Mouse (Mus musculus): ENCODE measurements around the gene Angel1. TPM values are rescaled to one million over a fixed set of nuclear protein-coding genes. Genes with fewer than 3 reads are reported as not detected.

Angel1 gene
- 1 to 10 TPM; 8.3 to 8.8 TPM for total RNA-seq (2021)
- long read RNA-seq, experiment 1, transcript Angel1-201 (10 exons, 3,850 nt): major isoform, 5 of 8 reads
- long read RNA-seq, experiment 1, partial matches to known transcripts: 1 of 8 reads
- long read RNA-seq, experiment 1, other reads (novel, unspliced or antisense): 2 of 8 reads
- long read RNA-seq, experiment 2, transcript Angel1-201 (10 exons, 3,850 nt): major isoform, 8 of 14 reads
- long read RNA-seq, experiment 2, partial matches to known transcripts: 1 of 14 reads
- long read RNA-seq, experiment 2, other reads (novel, unspliced or antisense): 4 of 14 reads

DNA sequence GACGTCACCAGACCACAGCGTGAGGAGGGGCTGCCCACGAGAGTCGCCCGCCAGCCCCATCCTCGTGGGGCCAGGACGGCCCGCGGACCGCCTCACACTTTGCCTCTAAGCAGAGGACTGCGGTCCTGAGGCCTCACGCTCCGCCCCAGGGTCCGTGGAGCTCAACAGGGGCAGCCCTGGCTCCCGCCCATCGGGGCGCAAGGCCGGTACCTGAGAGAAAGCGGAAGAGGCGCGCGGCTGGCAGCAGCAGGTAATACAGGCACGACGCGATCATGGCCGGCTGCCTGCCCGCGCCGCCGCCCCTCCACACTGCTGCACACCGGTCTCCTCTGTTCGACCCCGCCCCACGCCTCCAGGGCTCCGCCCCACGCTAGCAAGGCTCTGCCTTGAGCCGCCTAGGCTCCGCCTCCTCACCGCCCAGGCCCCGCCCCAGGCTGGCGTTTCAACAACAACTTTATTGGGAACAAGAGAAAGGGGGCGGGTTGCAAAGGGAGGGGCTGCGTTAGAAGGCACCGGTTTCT is at the start of gene Angel1:
Angel1 (minus strand) TSS at position 341 of the 521 bp plus-strand sequence.
- DNase-seq (ENCODE audit: low spot score in 2 of 2): peak; percentile 94 to 96
- intact Hi-C loops (cut with DNase I): no loop called here

DNA sequence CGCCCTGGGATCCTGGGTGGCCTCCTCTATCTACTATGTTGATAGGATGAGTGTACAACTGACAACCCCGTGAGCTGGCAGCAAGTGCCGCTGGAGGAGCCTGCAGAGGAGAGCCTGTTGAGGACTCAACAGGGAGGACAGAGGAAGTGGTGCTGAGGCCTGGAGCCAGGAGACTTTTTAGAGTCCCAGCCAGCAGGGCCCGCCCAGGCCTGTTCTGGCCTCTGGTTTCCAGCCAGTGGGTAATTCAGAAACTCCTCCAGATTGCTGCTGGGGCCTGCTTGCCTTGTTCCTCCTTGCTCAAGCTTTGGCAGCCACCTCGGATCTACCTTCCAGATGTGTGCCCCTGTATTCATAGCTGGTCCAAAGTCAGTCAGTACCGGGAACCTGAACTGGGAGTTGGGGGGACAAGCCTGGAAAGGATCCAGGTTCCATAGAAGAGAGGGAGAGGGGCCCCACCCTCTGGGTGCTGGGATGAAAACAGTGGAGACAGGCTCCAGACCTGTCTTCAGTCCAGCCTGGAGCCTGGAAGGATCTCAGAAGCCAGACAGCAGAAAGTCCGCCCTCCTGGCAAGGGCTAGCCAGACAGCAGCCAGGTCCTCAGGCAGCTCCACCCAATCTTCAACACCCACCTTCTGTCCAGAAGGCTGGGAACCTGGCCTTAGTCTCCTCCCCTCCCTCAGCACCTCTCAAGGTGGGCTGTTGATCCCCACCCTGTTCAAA is 49.5 kb upstream of the Angel1 start:
- DNase-seq (ENCODE audit: low spot score in 2 of 2): no peak
- intact Hi-C loops (cut with DNase I): no loop called here

DNA sequence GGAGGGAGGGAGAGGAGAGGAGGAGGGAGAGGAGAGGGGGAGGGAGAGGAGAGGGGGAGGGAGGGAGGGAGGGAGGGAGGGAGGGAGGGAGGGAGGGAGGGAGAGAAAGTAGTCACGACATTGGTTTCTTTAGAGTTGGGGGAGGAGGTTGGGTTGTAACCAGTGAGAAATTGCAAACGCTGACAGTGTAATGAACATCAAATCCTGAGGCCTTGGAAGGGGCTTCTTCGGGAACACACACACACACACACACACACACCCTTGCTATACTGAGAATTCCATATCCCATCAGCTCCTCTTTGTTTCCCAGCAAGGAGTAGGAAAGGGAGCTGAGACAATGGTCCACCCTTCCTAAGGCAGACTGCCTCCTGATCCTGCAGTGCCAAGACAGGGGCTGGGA is 46.3 kb upstream of the Angel1 start:
- intact Hi-C loops (cut with DNase I): loop anchor here (5.0 kb wide), 1 partner anchor 175 kb away; the partner anchor contains the start of gene Cipc

DNA sequence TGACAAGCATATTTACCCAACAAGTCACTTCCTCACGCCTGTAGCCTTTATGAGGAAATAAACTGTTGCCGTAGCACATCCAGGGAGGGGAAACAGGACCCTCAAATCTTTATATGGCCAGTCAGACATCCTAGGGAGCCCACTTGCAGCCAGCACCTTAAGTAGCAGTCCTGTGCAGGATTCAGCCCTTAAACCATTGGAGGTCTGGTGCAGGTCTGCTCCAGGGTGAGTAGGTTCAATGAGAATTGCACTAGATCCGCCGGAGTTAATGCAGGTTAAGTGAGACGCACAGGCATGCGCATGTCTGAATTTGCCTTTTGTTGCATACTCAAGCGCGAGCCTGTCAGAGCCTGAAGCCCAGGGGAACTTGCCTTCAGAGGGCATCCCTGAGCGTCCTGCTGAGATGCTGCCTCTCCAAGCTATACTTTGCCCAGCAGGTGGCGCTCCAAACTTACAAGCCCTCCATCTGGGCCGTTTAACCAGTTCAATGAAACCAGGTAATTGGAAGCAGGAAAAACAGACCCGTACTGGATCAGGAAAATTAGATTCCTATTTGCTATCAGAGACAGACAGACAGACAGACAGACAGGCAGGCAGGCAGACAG is 45.7 kb upstream of the Angel1 start:
- DNase-seq (ENCODE audit: low spot score in 2 of 2): peak; percentile 96 to 97
- intact Hi-C loops (cut with DNase I): loop anchor here (5.0 kb wide), 1 partner anchor 175 kb away; the partner anchor contains the start of gene Cipc

More for the DNA sequence above, 46.3 kb upstream of the Angel1 start:
- no peak for DNase-seq (ENCODE audit: low spot score in 2 of 2)

DNA sequence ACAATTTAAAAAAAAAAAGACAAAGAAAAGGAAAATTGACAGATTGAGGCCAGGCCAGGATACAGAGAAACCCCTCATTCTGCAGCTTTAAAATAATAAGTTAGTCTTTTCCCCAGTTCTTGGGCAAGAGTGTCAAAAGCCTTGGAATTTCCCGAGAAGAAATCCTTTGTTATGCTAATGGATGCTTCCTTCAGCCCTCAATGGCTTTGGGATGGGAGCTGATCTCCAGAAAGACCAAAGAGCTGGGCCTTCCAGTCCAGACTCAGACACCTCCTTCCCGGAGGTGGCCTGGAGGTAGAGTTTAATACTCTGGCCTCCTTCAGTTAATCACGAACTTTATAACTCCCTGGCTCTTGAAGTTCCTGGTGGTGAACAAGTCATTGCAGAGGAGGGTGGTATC is 44.7 kb upstream of the Angel1 start:
- DNase-seq (ENCODE audit: low spot score in 2 of 2): no peak
- intact Hi-C loops (cut with DNase I): loop anchor here (5.0 kb wide), 1 partner anchor 176 kb away; the partner anchor contains the start of gene Cipc

DNA sequence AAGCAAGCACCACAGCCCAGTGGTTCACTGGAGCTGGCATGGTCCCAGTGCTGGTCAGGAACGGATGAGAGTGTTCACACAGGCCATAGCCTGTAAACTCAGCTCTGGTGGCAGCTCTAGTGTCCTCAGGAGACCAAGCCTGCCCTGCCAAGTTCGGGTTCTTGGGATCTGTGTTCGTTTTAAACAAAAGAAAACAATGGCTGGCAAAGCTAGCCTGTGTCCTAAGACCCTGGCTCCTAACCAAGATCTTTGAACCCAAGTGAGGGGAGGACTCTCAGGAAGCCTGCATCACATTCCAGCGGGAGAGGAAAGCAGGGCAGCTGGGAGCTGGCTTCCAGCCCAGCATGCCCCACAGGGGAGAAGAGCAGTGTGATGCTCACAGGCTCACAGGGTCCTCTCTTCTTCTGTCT is 44.0 kb upstream of the Angel1 start:
- DNase-seq (ENCODE audit: low spot score in 2 of 2): peak; percentile 30 to 53
- intact Hi-C loops (cut with DNase I): loop anchor here (5.0 kb wide), 1 partner anchor 177 kb away; the partner anchor contains the start of gene Cipc

DNA sequence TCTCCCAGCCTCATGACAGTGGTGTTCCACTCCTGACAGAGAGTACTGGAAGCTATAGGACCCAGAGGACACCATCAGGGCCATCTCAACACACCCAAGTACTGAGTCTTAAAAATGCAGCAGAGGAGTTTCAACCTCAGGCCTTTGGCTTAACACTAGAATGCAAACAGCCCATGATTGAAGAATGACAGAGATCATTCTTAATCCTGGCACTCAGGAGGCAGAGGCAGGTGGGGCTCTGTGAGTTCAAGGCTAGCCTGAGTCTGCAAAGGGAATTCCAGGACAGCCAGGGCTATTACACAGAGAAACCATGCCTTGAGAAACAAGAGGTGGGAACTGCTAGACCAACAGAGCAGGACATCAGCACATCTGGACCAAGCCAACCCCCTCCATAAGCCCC is 43.6 kb upstream of the Angel1 start:
- no peak for DNase-seq (ENCODE audit: low spot score in 2 of 2)
- intact Hi-C loops (cut with DNase I): loop anchor here (5.0 kb wide), 2 partner anchors 177 to 282 kb away; partner anchors contain the start of gene Cipc

DNA sequence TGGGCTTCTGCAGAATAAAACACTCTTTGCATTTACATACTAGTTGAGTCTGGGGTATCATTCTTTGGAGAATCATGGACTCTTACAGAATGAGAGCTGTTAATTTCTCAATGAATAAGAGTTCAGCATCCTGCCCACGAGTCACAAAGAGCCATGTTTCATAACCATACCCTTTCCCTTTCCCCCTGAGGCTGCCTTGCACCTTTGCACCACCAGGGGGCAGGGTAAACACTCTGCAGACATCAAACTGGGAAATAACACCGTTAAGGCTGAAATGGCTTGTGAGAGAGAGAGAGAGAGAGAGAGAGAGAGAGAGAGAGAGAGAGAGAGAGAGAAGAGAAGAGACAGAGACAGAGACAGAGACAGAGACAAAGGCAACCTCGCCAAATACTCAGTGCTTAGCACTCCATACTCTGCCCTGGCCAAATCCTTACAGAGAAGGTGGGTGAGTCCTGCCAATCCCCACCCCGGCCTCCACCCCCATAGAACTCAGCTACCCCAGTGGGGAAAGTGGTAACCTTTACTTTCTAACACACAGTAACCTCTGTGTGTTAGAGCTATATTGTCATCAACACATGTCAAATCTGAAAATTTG is 42.8 kb upstream of the Angel1 start:
- DNase-seq (ENCODE audit: low spot score in 2 of 2): peak; percentile 90 to 91
- intact Hi-C loops (cut with DNase I): loop anchor here (5.0 kb wide), 1 partner anchor 283 kb away; no protein-coding TSS in a partner anchor

DNA sequence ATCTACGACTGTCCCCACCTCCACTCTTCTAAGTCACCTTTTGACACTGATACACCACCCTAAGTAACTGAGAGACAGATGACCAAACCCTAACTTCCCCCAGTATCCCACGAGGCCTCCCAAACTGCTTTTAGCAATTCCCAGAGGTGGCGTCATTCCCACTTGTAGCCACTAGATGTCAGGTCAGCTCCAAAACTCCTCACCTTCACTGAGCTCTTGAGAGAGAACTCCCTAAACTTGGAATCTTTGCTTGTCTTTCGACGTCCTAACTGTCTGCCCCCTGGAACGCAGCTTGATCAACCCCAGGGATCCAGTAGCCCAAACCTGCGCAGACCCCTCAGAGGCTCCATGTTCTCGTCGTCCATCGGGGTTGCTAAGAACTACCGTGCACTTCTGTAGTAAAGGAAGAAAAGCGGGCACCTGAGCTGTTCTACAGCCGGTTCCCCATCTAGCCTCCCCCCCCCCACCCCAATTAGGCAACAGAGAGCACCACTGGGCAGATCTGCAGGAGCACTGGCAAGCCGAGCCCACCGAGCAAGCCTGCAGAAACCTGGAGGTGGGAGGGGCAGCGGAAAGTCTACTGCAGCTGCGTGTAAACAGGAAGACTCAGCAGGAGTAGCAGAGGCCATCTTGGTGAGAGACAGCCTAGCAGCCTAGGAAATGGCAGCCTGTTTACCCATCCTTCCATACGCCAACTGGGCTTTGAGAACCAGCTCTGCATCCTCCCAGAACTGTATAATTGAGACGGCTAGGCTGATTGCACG is 41.8 kb upstream of the Angel1 start:
- DNase-seq (ENCODE audit: low spot score in 2 of 2): peak; percentile 59 to 80
- intact Hi-C loops (cut with DNase I): loop anchor here (5.0 kb wide), 1 partner anchor 284 kb away; no protein-coding TSS in a partner anchor

DNA sequence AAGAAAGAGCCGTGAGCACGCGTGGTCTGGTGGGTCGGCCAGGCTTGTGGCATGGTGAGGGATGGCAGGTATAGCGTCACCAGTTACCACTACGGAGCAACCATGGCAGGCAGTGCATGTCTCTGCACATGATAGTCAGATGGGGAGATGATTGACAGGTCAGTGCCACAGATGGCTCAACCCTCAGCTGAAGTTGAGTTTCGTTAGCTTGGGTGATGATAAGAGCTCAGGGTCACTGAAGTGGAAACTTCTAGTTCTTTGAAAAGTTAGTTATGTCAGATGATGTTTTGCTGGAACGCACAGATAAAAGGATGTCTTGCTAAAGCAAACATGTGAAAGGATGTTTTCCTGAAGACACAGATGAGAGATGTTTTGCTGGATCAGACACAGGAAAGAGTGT is 40.2 kb upstream of the Angel1 start:
- intact Hi-C loops (cut with DNase I): loop anchor here (5.0 kb wide), 1 partner anchor 286 kb away; no protein-coding TSS in a partner anchor
- DNase-seq (ENCODE audit: low spot score in 2 of 2): no peak

DNA sequence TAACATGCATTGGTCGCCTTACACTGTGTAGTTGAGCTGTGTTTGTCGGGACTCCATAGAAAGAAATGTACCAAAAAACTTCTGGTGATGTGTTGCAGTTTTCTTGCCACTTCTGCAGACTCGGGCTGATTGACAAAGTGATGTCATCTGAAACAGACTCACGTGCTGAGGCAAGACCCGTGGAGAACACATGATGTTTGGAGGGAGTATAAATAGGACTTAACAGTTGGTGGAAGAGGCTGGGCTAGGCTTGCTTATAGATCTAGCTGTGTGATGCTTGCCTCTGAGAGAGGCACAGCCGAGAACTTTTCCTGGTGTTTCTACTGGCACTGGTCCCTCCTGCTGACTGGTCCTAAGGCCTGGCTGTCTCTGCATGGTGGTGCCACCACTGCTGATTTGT is 37.8 kb upstream of the Angel1 start:
- intact Hi-C loops (cut with DNase I): no loop called here
- peak in 1 of 2 experiments; percentile 58 for DNase-seq (ENCODE audit: low spot score in 2 of 2)

DNA sequence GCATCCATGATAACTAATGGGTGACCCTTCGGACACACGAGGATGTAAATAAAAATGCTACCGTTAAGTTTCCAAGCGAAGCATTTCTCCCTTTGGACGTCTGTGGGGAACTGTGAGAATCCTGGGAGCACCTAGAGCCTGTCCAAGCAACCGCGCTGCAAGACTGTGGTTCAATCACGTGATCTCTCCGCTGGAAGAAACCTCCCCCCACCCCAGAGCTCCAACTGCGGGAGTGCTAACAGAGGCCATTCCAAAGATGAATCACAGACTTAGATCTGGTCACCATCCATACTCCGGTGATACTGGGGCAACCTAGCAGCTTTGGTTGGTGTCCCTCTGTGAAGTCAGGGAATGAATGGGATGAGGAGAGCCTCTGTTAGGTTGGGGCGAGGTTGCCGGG is 34.8 kb upstream of the Angel1 start:
- intact Hi-C loops (cut with DNase I): no loop called here
- DNase-seq (ENCODE audit: low spot score in 2 of 2): no peak

DNA sequence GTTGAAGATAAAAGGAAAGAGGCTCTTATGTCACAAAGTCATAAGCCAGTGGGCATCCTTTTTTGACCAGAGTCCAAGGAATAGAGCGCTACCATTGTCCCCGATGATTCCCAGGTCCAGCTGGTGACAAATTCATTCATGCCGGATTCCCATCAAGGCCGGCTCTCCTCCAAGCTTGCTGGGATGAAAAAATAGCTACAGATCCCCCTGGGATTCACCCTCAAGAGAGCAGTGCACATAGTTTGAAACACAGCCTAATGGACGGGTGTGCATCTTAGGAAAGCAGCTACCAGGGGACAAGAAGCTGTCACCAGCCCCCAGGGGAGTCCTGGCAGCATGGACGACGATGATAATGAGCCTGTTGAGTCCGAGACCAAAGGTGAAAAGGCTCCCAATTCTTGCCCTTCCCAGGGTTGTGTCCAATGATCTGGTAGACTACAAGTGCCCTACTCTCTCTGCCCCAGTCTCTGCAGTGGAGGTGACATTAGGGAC is 8.1 kb upstream of the Angel1 start, which contains the start of gene Lrrc74a:
Lrrc74a (plus strand) TSS at position 51 of the 492 bp plus-strand sequence.
- no peak for DNase-seq (ENCODE audit: low spot score in 2 of 2)
- intact Hi-C loops (cut with DNase I): no loop called here

DNA sequence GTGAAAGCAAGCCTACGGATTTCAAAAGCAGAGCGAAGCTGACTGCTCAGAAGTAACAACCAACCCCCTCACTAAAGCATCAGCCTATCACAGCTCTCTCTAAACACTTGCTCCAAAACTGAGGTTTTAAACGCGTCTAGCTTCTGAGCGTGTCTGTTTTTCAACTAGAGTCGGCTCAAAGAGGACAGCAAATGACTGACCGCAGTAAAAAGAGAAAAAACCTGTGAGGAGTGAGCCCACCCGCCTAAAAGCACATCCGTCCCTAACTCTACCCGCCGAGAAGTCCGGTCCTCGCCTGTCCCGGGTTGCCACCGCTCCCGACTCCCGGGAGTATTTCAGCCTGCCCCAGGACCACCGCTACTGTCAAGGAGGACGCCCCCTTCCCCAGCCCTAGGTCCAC is 554 bp downstream of the Angel1 start:
- peak; percentile 43 for DNase-seq (ENCODE audit: low spot score in 2 of 2)
- intact Hi-C loops (cut with DNase I): no loop called here

DNA sequence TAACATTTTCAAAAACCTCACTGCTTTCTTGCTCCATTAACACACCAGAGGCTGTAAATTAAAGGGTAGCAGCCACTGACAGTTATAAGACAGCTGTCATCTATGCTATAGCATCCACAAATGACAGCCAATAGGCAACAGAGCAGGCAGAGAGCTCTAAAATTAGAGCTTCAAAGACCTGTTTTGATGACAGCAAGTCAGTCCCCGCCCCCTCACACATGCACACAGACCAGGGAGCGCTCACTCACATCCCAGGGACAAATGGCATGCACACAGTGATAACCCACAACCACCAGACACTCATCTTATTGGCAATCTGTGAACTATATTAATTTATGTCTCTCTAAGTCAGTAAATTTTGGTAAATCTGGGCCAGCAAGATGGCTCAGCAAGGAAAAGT is 2.0 kb downstream of the Angel1 start:
- intact Hi-C loops (cut with DNase I): no loop called here
- no peak for DNase-seq (ENCODE audit: low spot score in 2 of 2)

DNA sequence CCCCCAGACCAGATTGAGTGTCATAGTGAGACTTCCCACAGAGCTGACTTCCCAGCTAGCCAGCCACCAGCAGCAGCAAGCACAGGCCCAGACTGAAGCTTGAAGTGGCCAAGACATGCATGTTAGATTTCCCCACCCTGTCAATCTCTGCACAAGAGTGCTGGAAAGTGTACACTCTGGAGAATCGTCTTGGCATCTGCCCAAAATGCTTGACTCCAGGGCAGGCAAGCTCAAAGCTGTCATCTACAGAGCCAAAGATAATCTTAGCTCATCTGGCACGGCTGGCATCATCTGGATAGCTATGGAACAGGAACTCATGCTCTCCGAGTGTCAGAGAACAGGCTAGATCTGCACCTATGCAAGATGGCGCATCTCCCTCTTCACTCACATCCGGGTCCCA is 4.8 kb downstream of the Angel1 start:
- no peak for DNase-seq (ENCODE audit: low spot score in 2 of 2)
- intact Hi-C loops (cut with DNase I): no loop called here

DNA sequence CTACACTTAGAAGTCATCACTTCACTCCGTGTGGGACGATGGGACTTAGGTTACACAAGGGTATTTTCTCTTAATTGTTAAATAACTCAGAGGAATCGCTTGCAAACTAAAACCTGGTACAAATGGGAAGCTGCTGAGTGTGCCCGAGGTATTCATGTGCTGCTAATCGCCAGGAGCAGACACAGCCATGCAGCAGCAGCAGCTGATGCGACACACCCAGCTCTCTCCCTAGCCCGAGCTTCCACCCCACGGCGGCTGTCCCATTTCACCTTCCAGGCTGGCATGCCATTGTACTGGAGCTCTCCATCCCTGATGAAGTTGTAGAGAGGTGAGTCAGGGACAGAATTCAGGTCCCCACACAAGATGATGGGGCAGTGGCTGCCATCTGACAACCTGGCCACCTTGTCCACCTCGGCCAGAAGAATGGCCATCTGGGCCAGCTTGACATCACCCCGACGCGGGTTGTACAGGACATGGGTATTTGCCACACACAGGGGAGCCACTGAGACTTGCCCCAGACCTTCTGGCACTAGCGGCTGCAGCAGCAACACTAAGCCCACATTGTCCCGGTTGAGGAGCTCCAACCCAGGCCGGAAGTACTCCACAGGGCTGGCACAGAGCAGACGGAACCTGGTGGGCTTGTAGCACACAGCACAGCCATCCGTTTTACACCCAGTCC is 6.2 kb downstream of the Angel1 start:
- intact Hi-C loops (cut with DNase I): no loop called here
- no peak for DNase-seq (ENCODE audit: low spot score in 2 of 2)

DNA sequence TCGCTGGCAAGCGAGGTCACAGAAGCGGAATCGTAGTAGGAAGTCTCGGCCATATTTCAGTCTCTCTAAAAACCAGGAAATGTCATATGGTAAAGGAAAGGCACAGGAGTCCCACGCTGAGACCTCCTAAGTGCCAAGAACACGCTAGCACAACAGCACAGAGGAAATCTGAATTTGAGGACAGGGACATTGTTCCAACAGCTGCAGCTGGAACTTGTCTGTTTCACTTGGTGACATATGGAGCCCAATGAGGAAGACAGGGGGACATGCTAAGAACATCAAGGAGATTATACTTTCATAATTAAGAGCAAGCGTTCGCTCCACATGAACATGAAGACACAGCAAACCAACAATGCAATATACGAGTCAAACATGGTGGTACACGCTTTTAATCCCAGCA is 9.3 kb downstream of the Angel1 start:
- intact Hi-C loops (cut with DNase I): no loop called here
- DNase-seq (ENCODE audit: low spot score in 2 of 2): no peak

Measured in left cerebral cortex, postnatal 14 days (tissue).